Mouse (Mus musculus) thymus, postnatal 10 days (tissue): ENCODE data around the gene Cfap299.
"Not testable (repeated sequence)": the region's sequence is repeated elsewhere in the genome, so short reads cannot be mapped to it uniquely, and the experiment has no call there.

Experiments
- DNase-seq, 2 experiments: peaks; one replicate each; pipeline ENCODE4 v3.0.0; 2021; ENCODE audit warnings: low spot score in 2 of 2

Gene Cfap299

GRCm38 (mm10) chr5:98523783-98524182 is 194.7 kb downstream of the Cfap299 start:
- DNase-seq = no peak

GRCm38 (mm10) chr5:98541333-98541732 is 212.2 kb downstream of the Cfap299 start:
- no peak for DNase-seq

- DNase-seq = no peak
These were observed 221.2 kb downstream of the Cfap299 start for GRCm38 (mm10) chr5:98550285-98550684.

GRCm38 (mm10) chr5:98550873-98551272 is 221.8 kb downstream of the Cfap299 start:
- DNase-seq = no peak

- DNase-seq = no peak
These were observed 223.3 kb downstream of the Cfap299 start, which contains the start of gene Gm11111 for GRCm38 (mm10) chr5:98552395-98552794. Gm11111 (plus strand) TSS chr5:98552695.

GRCm38 (mm10) chr5:98552811-98553601 is 223.9 kb downstream of the Cfap299 start:
- DNase-seq = no peak

GRCm38 (mm10) chr5:98561301-98561700 is 232.2 kb downstream of the Cfap299 start:
- DNase-seq = no peak

- no peak for DNase-seq
These were observed 233.7 kb downstream of the Cfap299 start for GRCm38 (mm10) chr5:98562806-98563205.

GRCm38 (mm10) chr5:98563801-98564200 is 234.7 kb downstream of the Cfap299 start:
- no peak for DNase-seq

GRCm38 (mm10) chr5:98566461-98567193 is 237.5 kb downstream of the Cfap299 start:
- no peak for DNase-seq

- DNase-seq = no peak
These were observed 239.4 kb downstream of the Cfap299 start for GRCm38 (mm10) chr5:98568481-98568880.

- DNase-seq = no peak
These were observed 240.0 kb downstream of the Cfap299 start for GRCm38 (mm10) chr5:98569029-98569513.

- DNase-seq = no peak
These were observed 243.3 kb downstream of the Cfap299 start for GRCm38 (mm10) chr5:98572392-98572791.

- no peak for DNase-seq
These were observed 245.8 kb downstream of the Cfap299 start for GRCm38 (mm10) chr5:98574711-98575470.

- DNase-seq = no peak
These were observed 246.3 kb downstream of the Cfap299 start for GRCm38 (mm10) chr5:98575471-98575834.

GRCm38 (mm10) chr5:98576538-98576937 is 247.4 kb downstream of the Cfap299 start:
- not testable (repeated sequence) for DNase-seq

GRCm38 (mm10) chr5:98578398-98578797 is 249.3 kb downstream of the Cfap299 start:
- no peak for DNase-seq

GRCm38 (mm10) chr5:98580811-98581210 is 251.7 kb downstream of the Cfap299 start:
- DNase-seq = no peak

- DNase-seq = no peak
These were observed 252.9 kb downstream of the Cfap299 start for GRCm38 (mm10) chr5:98582051-98582450.

GRCm38 (mm10) chr5:98585915-98586314 is 256.8 kb downstream of the Cfap299 start:
- no peak for DNase-seq

- no peak for DNase-seq
These were observed 284.4 kb downstream of the Cfap299 start for GRCm38 (mm10) chr5:98613511-98613910.

- DNase-seq = no peak
These were observed 287.8 kb downstream of the Cfap299 start for GRCm38 (mm10) chr5:98616902-98617301.
